Mouse (Mus musculus) left cerebral cortex, adult 11 months (tissue): ENCODE measurements around the gene Cxcr6.
"Not testable (repeated sequence)": the region's sequence is repeated elsewhere in the genome, so short reads cannot be mapped to it uniquely, and the experiment has no call there.

Experiments used
- DNase-seq: peaks from one replicate; pipeline ENCODE4 v3.0.0; 2022; ENCODE audit warnings: low spot score

Gene Cxcr6

GRCm38 (mm10) chr9:123806267-123806666 lies at the start of gene Cxcr6:
Gene Cxcr6 (plus strand): TSS chr9:123806475.
- no peak for DNase-seq

- DNase-seq, result no peak
These were observed 49.5 kb upstream of the Cxcr6 start for GRCm38 (mm10) chr9:123756752-123757151.

GRCm38 (mm10) chr9:123757326-123757725 lies 48.9 kb upstream of the Cxcr6 start:
- DNase-seq, result no peak

GRCm38 (mm10) chr9:123758156-123758555 lies 48.1 kb upstream of the Cxcr6 start:
- DNase-seq, result no peak

- no peak for DNase-seq
These were observed 47.6 kb upstream of the Cxcr6 start for GRCm38 (mm10) chr9:123758645-123759044.

GRCm38 (mm10) chr9:123760806-123761205 lies 45.5 kb upstream of the Cxcr6 start:
- no peak for DNase-seq

GRCm38 (mm10) chr9:123762886-123763285 lies 43.4 kb upstream of the Cxcr6 start:
- DNase-seq, result no peak

- DNase-seq, result no peak
These were observed 42.5 kb upstream of the Cxcr6 start for GRCm38 (mm10) chr9:123763771-123764170.

- DNase-seq, result no peak
These were observed 39.3 kb upstream of the Cxcr6 start for GRCm38 (mm10) chr9:123766996-123767395.

GRCm38 (mm10) chr9:123768443-123768842 lies 37.8 kb upstream of the Cxcr6 start:
- no peak for DNase-seq

GRCm38 (mm10) chr9:123769532-123769931 lies 36.7 kb upstream of the Cxcr6 start:
- no peak for DNase-seq

- not testable (repeated sequence) for DNase-seq
These were observed 33.0 kb upstream of the Cxcr6 start for GRCm38 (mm10) chr9:123773299-123773698.

- no peak for DNase-seq
These were observed 17.3 kb upstream of the Cxcr6 start for GRCm38 (mm10) chr9:123788855-123789529.

- peak; percentile 19 for DNase-seq
These were observed 10.1 kb upstream of the Cxcr6 start for GRCm38 (mm10) chr9:123796174-123796573.

GRCm38 (mm10) chr9:123801527-123801926 lies 4.7 kb upstream of the Cxcr6 start:
- DNase-seq, result no peak

- DNase-seq, result no peak
These were observed 3.9 kb upstream of the Cxcr6 start for GRCm38 (mm10) chr9:123802421-123802820.

GRCm38 (mm10) chr9:123802896-123803295 lies 3.4 kb upstream of the Cxcr6 start:
- no peak for DNase-seq

- DNase-seq, result no peak
These were observed 1.0 kb upstream of the Cxcr6 start for GRCm38 (mm10) chr9:123805241-123805640.

- no peak for DNase-seq
These were observed 2.3 kb downstream of the Cxcr6 start for GRCm38 (mm10) chr9:123808583-123808982.

GRCm38 (mm10) chr9:123811831-123812230 lies 5.6 kb downstream of the Cxcr6 start:
- no peak for DNase-seq

GRCm38 (mm10) chr9:123814326-123814725 lies 8.1 kb downstream of the Cxcr6 start:
- no peak for DNase-seq

- no peak for DNase-seq
These were observed 8.5 kb downstream of the Cxcr6 start for GRCm38 (mm10) chr9:123814821-123815220.

GRCm38 (mm10) chr9:123815444-123815843 lies 9.2 kb downstream of the Cxcr6 start:
- no peak for DNase-seq

GRCm38 (mm10) chr9:123815996-123816395 lies 9.7 kb downstream of the Cxcr6 start:
- no peak for DNase-seq
